Mouse (Mus musculus) retina, postnatal 1 day (tissue): Measurements from ENCODE around the gene Vmn1r122.
"Not testable (repeated sequence)": the region's sequence is repeated elsewhere in the genome, so short reads cannot be mapped to it uniquely, and the experiment has no call there.

ENCODE experiments used
- DNase-seq: peaks from one replicate; pipeline ENCODE4 v3.0.0-alpha.2; 2012

Gene Vmn1r122

GRCm38 (mm10) chr7:21134028-21134427 lies at the start of gene Vmn1r122:
Gene Vmn1r122 (minus strand): TSS chr7:21134128.
- DNase-seq: not testable (repeated sequence)

GRCm38 (mm10) chr7:21161885-21162284 lies 28.0 kb upstream of the Vmn1r122 start, which contains the start of gene Vmn1r123:
Gene Vmn1r123 (plus strand): TSS chr7:21162185.
- DNase-seq: not testable (repeated sequence)

GRCm38 (mm10) chr7:21098413-21098812 lies 35.5 kb downstream of the Vmn1r122 start, which contains the start of gene Vmn1r121:
Gene Vmn1r121 (minus strand): TSS chr7:21098513.
- DNase-seq: not testable (repeated sequence)
